Mouse (Mus musculus): ENCODE results near the gene Grid1.

Gene Grid1

DNA sequence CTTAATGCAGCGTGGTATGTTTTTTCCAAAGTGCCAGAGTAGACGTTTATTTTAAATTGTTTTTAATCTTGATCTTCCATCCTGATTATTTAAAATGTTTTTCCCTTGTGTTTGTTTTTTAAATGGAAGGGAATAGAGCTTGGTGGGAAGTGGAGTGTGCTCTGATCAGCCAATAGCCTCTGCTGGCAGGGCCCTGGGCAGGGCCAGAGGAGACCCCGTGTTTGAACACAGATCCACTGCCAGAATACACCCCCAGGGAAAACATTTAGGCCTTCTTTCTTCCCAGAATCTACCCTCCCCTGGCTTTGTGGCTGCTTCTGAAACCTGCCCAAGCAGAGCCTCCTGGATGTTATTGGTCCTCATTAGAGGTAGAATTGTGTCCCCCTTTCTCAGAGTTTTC lies 188.8 kb downstream of the Grid1 start:
- DNase-seq (ENCODE audit: low spot score in 2 of 2), result peak in 1 of 2 experiments; percentile 16

DNA sequence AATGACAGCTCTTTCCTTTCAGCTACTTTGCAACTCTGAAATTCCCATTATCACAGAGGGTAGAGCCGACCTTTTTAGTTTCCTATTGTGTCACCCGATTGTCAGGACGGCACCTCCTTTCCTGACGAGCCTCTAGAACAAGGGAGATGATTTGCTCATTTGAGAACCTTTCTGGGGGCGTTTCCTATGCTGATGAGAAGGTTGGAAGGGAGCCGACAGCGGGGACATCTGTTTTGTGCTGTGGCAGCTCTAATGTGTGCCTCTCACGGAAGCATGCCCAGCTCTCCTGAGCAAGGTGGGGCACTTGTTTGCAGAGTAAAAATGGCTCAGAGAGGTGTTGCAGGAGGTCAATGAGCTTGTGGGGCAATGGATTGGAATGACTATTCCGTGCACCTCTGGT lies 189.2 kb downstream of the Grid1 start:
- peak in 1 of 2 experiments; percentile 43 for DNase-seq (ENCODE audit: low spot score in 2 of 2)

DNA sequence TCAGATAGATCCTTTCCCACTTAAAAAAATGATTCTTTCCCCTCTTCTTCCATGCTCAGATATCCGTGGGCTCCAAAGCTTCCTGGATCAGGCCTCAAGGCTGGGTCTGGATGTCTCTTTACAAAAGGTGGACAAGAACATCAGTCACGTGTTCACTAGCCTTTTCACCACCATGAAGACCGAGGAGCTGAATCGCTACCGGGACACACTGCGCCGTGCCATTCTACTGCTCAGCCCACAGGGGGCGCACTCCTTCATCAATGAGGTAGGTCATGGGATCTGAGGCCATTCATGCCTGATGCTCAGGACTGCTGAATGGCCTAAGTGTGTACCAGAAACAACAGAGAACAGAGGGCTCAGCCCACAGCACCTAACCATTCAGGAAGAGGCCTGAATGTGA lies 206.8 kb downstream of the Grid1 start:
- DNase-seq (ENCODE audit: low spot score in 2 of 2), result peak in 1 of 2 experiments; percentile 59

DNA sequence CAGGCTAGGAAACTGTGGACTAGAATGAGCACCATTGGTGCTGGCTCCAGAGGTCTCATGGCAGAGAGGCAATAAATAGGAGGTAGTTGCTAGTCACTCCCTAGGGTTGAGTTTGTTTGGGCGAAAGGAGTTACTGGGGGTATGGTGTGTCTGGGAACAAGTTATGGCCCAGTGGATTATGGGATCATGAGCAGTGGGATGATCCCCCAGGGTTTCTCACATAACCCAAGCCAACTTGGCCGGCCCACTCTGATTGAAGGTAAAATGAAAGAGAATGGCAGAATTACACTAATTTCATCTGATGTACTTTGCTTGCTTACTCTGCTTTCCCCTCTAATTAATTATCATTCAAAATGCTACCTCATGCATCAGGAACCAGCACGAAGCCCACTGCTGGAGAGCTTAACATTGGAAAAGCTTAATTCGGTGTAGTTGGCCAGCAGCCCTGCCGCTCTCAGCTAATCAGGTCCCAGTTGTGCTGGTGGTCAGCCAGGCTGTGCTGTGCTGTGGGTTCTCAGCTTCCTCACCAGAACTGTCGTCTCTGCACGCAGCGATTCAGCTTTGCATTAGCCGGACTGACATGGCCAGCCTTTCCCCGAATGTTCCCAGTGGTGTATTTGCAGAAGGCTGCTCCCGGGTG lies 207.7 kb downstream of the Grid1 start:
- DNase-seq (ENCODE audit: low spot score in 2 of 2), result peak in 1 of 2 experiments; percentile 47

DNA sequence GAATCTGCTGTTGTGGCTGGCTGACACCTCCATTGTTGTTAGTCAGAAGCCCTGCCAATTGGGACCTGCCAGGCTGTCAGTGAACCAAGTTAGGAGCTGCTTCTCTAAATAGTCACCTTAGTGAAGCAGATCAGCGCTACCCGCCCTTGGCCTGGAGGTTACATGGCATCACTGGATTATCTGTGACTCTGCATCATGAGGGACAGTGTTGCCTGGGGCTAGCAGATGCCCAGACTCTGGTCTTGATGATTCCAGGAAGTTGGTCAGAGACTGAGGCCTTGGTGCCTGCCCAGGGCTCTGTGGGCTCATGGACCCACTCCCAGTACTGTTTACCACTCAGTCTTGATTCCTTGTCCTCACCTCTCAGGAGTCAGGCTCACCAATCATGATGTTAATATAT lies 209.7 kb downstream of the Grid1 start:
- DNase-seq (ENCODE audit: low spot score in 2 of 2), result no peak

DNA sequence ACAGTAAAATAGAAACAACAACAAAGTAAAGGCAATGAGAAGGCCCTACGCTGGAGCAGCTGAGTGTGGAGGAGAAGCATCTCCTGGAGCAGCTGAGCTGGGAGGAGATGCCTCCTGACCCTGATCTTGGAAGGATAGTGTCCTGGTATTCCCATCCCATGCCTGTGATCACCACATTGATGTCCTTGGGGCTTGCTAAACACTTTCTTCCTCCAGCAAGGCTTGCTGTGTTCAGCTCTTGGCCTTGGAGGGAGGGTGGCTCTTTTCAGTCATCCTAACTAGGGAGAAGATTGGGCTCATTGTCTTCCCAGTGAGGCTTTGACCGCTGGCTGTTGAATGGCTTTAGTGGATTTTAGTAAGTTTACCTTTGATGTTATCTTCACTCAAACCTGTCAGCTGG lies 210.4 kb downstream of the Grid1 start:
- DNase-seq (ENCODE audit: low spot score in 2 of 2), result peak in 1 of 2 experiments; percentile 44

DNA sequence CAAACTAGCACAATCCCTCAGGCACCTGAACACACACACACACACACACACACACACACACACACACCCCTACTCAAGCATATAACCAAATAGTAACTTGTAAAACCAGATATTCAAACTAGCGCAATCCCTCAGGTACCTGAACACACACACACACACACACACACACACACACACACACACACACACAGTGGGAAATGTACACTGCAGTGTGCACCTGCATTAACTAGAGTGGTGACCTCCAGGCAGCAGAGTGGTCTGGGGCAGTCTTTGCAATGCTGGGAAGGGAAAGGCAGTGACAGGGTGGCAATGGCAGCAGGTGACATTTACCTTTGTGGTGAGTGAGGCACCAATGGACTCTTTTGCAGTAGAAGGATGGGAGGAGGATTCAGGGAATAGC lies 212.4 kb downstream of the Grid1 start:
- peak in 1 of 2 experiments; percentile 42 for DNase-seq (ENCODE audit: low spot score in 2 of 2)

DNA sequence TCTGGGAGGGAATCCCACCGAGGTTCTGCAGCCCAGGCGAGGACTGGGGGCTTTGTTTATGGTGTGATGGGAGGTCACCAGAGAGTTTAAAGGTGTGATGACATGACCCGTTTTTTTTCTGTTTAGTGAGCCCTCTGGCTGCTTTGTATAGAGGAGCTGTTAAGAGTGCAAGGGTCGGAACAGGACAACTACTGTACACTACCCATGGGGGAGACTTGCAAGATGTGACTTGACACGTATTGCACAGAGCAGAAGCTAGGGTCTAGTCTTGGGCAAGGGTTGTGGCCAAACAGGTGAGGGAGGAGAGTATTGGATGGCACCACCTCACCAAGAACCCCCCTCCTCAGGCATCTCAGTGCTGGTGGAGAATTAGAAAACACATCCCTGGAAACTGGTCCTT lies 224.4 kb downstream of the Grid1 start:
- no peak for DNase-seq (ENCODE audit: low spot score in 2 of 2)

DNA sequence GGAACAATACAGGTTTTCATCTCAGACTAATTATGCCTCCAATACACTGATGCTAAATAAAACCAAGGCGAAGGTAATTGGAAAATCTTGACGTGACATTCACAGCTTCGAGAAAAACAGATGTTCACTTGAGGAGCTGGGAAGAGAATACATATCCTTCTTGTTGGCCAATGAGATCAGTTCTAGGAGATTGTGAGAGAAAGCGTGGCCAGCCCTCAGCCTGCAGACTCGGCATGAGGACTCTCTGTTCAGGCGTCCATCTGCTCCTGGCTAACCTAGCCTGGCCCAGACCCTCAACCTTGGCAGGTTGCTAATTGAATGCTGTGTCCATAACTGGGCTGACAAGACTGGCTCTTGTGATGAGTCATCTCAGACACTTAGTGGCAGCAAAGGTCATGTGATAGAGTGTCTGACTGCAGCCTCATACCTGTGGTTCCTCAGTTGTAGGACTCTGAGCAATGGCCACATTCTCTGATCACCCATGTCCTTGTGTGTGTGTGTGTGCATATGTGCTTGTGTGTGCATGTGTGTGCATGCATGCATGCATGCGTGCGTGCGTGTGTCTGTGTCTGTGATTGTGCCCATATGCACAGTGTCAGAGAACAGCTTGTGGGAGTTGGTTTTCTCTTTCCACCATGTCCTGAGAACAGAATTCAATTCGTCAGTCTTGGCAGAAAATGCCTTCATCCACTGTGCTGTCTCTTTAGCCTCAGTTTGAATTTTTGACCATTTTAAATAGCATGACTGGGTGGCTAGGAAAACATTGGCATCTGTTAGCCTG lies 225.2 kb downstream of the Grid1 start:
- DNase-seq (ENCODE audit: low spot score in 2 of 2), result no peak

DNA sequence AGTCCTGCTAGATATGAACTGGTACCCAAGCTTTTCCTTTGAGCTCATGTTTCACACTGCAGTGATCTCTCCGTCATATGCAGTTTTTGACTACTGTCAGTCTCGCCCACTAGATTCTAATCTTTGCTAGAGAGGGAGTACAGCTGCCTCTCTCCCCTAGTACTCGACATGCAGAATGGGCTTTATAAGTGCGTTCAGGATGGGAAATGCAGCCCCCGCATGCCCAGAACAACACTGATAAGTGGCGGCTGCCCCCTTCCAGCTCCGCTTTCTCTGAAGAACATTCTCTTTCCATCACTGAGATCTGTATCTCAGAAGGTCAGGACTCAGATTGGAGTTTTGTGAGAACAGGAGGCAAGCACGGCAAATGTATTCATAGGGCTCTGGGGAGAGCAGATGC lies 229.3 kb downstream of the Grid1 start:
- no peak for DNase-seq (ENCODE audit: low spot score in 2 of 2)

DNA sequence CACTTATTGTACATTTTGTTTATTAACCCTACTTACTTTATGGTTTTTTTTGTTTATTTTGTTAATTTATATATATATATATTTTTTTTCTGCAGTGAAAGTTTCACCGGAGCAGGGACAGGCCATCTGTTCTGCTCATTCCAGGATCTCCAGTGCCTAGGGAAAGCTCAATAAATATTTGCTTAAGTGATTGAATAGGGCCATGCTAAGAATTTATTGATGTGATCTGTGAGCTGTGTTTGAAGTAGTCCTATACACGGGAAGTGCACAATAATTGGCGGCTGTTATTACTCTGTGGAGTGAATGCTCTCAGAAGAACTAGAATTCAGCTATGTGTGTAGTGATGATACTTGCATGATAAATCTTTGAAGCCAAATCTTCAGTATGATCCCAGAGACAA lies 234.2 kb downstream of the Grid1 start:
- DNase-seq (ENCODE audit: low spot score in 2 of 2), result no peak

DNA sequence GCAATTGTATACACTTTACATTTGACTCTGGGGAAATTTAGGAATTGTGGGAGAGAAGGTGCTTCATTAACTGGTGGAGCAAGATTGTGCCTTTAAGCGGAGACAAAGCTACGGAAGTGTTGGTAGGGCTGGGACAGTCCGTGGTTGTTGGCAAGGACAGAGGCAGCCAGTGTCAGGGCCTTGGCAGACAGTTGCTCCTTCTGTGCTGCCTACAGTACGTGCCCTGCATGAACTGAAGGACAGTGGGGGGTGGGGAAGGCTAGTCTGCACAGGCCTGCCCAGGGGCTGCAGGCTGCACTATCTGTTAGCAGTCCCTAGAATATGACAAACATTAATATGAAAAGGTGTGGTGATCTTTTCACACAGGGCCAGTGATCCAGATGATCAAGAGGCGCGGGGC lies 254.7 kb downstream of the Grid1 start:
- DNase-seq (ENCODE audit: low spot score in 2 of 2), result no peak

DNA sequence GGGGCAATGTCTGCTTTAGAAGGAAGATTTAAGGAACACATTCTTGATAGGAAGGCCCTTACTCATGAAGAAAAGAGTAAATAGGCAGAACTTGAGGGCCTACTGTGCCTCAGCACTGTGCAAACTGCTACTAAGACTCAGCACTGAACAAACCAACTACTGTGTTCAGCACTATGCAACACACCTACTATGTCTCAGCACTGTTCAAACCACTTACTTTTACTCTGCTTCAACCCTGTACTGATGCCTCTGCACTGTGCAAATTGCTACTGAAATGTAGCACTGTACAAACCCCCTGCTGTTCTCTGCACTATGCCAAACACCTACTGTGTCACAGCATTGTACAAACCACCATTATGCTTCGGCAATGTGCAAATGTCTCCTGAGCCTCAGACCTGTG lies 260.0 kb downstream of the Grid1 start:
- no peak for DNase-seq (ENCODE audit: low spot score in 2 of 2)

DNA sequence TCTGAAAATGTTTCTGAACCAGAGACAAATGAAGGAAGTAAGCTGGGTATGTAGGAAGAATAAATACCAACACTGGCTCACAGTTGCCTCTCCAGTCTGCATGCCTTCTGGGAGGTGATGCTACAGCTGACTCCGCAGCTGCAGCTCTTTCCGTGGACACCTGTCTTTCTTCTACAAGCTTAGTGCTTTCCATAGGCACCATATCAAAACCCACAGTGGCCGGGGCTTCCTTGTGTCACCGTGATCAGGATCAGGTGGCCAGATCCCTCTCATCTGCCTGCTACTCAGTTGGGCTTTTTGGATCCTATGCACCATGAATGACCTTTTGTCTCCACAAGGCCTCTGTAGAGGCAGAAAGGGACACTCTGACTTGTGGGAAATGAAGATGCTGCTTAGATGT lies 272.7 kb downstream of the Grid1 start:
- no peak for DNase-seq (ENCODE audit: low spot score in 2 of 2)

DNA sequence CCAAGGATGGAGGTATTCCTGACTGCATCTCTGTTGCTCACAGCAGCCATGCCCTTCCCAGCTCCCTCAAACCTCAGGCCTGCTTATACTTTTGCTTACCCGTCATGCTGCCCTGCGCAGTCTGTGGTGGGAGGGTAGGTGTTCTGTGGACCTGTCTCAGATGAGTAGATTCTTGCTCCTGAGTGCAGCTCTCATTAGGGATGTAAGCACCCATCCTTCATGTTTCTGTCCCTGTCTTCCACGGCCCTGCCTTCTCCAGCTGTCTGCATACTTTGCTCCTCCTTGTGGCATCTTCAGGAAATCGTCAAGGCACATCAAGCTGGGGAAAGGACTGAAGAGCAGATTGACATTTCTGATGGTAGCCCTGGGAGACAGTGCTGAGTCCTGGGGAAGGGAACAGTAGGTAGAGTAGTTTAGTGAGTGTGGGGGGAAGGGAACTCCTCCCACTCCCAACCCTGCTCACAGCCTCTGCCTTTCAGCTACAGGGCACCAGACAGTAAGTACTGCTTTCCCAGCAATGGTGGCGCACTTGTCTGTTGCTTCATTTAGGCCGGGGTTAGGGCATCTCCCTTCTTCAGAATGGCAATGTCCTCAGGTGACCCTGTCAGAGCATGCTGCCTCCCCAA lies 273.8 kb downstream of the Grid1 start:
- DNase-seq (ENCODE audit: low spot score in 2 of 2), result no peak

DNA sequence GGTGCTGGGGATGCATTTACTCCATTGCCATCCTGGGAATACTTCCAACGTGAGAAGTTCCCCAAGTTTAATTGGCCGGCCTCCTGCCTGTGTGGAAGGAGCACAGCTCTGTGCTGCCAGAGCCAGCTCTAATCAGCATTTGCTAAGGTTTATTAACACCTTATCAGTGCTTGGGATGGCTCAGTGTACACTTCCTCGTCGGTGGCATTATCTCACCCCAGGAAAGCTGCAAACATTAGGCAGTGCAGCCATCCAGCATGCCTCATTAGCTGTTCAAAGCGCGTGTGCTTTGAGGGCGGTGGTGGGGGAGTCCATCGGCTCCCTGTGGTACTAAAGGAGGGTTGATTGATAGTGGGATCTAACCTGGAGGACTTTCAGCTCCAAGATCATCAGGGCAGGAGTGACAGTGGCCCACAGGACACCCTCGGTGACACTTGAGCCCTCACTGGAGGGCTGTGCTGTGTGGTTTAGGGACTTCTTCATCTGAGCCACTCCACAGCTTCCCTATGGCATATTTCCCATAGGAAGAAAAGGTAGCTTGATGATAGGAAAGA lies 275.7 kb downstream of the Grid1 start:
- DNase-seq (ENCODE audit: low spot score in 2 of 2), result no peak

DNA sequence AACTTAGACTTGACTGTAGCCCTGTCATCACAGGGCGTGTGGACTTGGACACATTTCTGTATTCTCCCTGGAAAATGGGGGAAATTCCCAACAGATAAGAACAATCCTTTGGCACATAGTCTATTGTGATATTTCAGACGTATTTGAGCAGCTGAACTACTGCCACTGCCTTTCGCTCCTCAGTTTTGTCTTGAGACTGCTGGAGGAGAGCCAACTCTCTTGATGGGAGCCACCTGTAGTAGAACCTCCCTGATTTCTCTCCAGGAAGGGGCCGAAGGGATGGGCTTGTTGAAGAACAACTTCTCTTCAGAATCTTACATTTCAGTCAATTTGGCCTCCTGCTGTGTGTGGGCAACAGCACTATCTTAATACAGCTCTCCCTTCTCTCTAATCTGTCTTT lies 276.2 kb downstream of the Grid1 start:
- DNase-seq (ENCODE audit: low spot score in 2 of 2), result peak in 1 of 2 experiments; percentile 52

DNA sequence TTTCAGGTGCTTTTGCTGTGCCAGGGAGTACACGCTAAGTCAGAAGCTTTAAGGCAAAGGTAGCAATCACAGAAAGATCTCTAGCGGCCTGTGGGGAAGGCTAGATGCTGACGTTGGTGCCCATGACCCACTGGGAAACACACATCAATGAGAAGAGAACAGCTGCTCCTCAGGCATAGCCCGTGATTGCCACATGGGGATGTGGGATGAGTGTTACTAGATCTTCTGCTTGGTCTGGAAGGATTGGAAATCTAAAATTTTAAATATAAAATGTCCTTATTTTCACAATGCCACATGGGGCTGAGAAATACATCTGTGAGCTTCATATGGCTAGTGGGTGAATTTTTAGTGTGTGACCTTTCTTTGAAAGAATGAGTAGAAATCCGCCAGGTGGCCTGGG lies 277.3 kb downstream of the Grid1 start:
- peak in 1 of 2 experiments; percentile 35 for DNase-seq (ENCODE audit: low spot score in 2 of 2)

DNA sequence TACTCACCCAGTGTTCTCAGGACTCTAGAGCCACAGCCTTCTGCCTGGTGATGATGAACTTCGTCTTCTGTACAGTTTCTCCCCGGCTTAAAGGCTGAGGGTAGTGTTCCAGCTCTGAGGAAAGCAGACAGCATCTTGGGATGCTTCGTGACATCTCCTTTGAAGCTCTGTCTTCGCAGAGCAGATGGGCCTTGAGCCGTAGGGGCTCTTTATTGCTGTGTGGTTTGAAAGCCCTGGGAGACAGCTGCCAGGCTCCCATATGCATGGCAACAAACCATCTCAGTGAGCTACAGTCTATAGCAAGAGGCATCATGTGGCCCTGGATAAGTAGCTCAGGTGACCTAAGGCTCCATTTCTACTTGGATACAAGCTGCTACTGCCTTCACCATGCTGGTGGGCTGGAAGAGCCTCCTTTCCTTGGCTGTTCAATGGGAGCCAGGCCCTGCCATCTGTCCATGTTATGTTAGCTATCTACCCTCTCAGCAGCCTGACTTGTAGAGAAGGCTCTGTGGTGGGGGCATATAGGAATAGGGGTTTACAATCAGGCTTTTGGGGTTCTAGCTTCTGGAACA lies 283.8 kb downstream of the Grid1 start:
- DNase-seq (ENCODE audit: low spot score in 2 of 2), result no peak

DNA sequence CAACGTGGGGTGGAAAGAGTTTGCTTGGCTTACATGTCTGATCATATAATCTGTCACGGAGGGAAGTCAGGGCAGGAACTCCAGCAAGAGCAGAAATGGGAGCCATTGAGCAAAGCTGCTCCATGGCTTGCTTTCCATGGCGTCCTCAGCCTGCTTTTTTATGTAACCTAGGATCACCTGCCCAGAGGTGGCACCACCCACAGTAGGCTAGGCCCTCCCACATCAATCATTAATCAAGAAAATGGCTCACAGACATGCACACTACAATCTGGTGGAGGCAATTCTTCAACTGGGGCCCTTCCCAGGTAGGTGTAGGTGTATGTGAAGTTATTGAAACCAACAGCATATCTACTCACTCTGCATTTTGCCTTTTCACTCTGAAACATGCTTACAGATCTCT lies 287.7 kb downstream of the Grid1 start:
- peak in 1 of 2 experiments; percentile 39 for DNase-seq (ENCODE audit: low spot score in 2 of 2)

DNA sequence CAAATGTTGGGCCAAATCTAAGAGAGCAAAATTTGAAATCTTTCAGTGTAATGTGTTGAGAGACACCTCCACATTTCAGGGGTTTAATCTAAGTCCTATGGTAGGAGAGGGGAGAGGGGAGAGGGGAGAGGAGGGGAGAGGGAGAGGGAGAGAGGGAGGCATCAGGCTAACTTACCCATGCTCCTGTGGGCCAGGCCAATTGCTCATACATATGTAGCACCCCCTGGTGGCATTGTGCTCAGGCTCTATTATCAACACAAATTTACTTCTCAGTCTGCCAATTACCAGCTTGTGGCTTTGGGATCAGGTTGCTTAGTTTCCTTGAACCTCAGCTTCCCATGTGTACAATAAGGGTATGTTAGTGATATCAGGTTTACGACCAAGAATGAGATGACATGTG lies 291.0 kb downstream of the Grid1 start:
- DNase-seq (ENCODE audit: low spot score in 2 of 2), result no peak
